Mouse (Mus musculus) stomach, postnatal 0 days (tissue): ENCODE measurements around the gene Asb6.

Experiments
- CTCF ChIP-seq: IDR thresholded peaks from 2 replicates; pipeline ENCODE4 v1.5.1; 2016; ENCODE audit warnings: antibody characterized with exemption, low read depth, mild to moderate bottlenecking, moderate library complexity
- EP300 ChIP-seq: optimal IDR thresholded peaks from 2 replicates; pipeline ENCODE3; 2016; ENCODE audit warnings: antibody characterized with exemption

GRCm38 (mm10) chr2:30863574-30863973 lies 33.4 kb upstream of the Asb6 start:
- TF ChIP-seq EP300 (no peak), CTCF (no peak)
